ENCODE assay signal across 8 mouse cellular contexts in the genomic region with DNA sequence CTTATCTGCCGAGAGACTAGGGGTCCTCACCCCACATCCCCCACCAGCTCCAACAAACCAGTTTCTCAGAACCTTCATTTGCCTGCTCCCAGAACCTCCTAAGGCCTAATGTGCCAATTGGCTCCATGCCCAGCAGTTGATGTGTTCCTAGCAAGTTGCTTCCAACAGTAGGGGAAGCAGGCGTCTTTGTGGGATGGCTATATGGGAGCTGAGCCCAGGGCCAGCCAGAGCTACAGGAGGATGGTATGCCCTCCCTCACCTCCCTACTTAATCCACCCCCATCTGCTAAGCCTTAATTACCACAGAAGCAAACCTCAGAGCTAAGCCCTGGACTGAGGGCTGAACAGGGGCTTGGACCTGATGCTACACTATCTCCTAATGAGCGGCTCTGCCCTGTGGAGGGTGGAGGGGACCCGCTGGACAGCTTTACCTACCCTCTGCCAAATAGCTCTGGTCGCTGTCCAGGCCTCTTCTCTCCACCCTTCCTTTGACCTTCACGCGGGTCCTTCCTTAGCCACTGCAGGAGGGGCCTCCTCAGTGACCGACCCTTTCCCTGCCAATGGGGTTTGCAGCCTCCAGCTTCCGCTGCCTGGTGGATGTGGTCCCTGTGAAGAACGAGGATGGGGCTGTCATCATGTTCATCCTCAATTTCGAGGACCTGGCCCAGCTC. TPM values are rescaled to one million over a fixed set of nuclear protein-coding genes. Genes with fewer than 3 reads are reported as not detected.
A peak's percentile ranks its signal among the peaks of the same experiment; 100 is the strongest.
DNase-seq lines count a peak whose midpoint lies in the region; ATAC-seq and TF ChIP-seq lines count a peak whose summit lies in the region.
"Had no signal": no experiment of that assay in that cellular context is flagged by ENCODE, and none has a peak within 500 bp of the region (broad histone marks: within the 10 kb centered on the region; RNA-seq: fewer than 3 reads in every experiment).

No protein-coding gene starts in this region.

- no peaks in the 10 kb centered on the region for H3K36me3 ChIP-seq in hindbrain, embryonic 15.5 days
- no peaks in the 10 kb centered on the region for H3K36me3 ChIP-seq in hindbrain, embryonic 10.5 days

- H3K4me1 ChIP-seq in hindbrain, embryonic 15.5 days (replicated peaks) = peaks cover 15% of the 10 kb centered on the region
- peaks cover 24% of the 10 kb centered on the region for H3K4me1 ChIP-seq in hindbrain, embryonic 10.5 days (replicated peaks)

- TF ChIP-seq CTCF in layer of hippocampus, adult 2 months (conservative IDR thresholded peaks at IDR 0.05) = no peak

- no peak overlapping the region for H3K9ac ChIP-seq in hindbrain, embryonic 15.5 days

- peaks cover 2% of the 10 kb centered on the region; the same call in 1 of the 2 replicates for H3K27me3 ChIP-seq in hindbrain, embryonic 15.5 days
- peaks cover 13% of the 10 kb centered on the region for H3K27me3 ChIP-seq in hindbrain, embryonic 10.5 days (ENCODE audit: insufficient read depth, poor library complexity, severe bottlenecking)

- H3K4me2 ChIP-seq in hindbrain, embryonic 15.5 days = no peak overlapping the region

- no peaks in the 10 kb centered on the region for H3K9me3 ChIP-seq in hindbrain, embryonic 15.5 days
- H3K9me3 ChIP-seq in hindbrain, embryonic 10.5 days = no peaks in the 10 kb centered on the region

- H3K27ac ChIP-seq in hindbrain, embryonic 15.5 days (replicated peaks) = peak overlapping the region; percentile 34; the same call in 1 of the 2 replicates
- H3K27ac ChIP-seq in hindbrain, embryonic 10.5 days = no peak overlapping the region
- H3K27ac ChIP-seq in layer of hippocampus, adult 2 months = no peak overlapping the region

- DNase-seq in hindbrain, embryonic 10.5 days (ENCODE audit: low spot score) = no peak
- peak; percentile 89 for DNase-seq in MN1 (ENCODE audit: low spot score)
- peak; percentile 42 for DNase-seq in adrenal gland, postnatal 25 days
- DNase-seq in layer of hippocampus, adult 2 months (ENCODE audit: low spot score in 2 of 2) = peak; percentile 51 to 56
- peak; percentile 40 for DNase-seq in telencephalon, adult 2 months (ENCODE audit: low read depth, low spot score)

- H3K4me3 ChIP-seq in hindbrain, embryonic 15.5 days = no peak overlapping the region
- H3K4me3 ChIP-seq in hindbrain, embryonic 10.5 days = no peak overlapping the region
- H3K4me3 ChIP-seq in layer of hippocampus, adult 2 months = no peak overlapping the region

- peak; percentile 39; the same call in 1 of the 2 replicates for ATAC-seq in hindbrain, embryonic 15.5 days (ENCODE audit: low FRiP score, low read depth)
- no peak for ATAC-seq in megakaryocyte-erythroid progenitor cell, adult 5-6 weeks (replicated peaks; ENCODE audit: low FRiP score, low TSS enrichment, poor library complexity, severe bottlenecking)

- WGBS in hindbrain, embryonic 15.5 days = 68% methylated on average over 11 of the region's 11 CpGs
- WGBS in hindbrain, embryonic 10.5 days = 74% methylated on average over 11 of the region's 11 CpGs

RNA-seq across cellular contexts. Expression of a gene that starts 5.8 kb away (rescaled TPM):
- 2.2 and 2.5 TPM in 2 replicates for polyA plus RNA-seq in hindbrain, embryonic 15.5 days (2015; fragmentation: Nextera tagmentation; extraction: Ambion mirVana)
- polyA plus RNA-seq in hindbrain, embryonic 10.5 days (2016; fragmentation: Nextera tagmentation; extraction: Ambion mirVana) = 0.52 and 0.61 TPM in 2 replicates
- 0.21 TPM in 1 of 2 replicates, not detected in the other for total RNA-seq in adrenal gland, postnatal 25 days (2021)
- 1 to 10 TPM; 1.1 to 1.4 TPM for total RNA-seq in layer of hippocampus, adult 2 months (2021)
- total RNA-seq in megakaryocyte-erythroid progenitor cell, adult 5-6 weeks (2014; fragmentation: Nextera tagmentation) = not detected in 2 replicates
- not detected in 2 replicates for total RNA-seq in megakaryocyte-erythroid progenitor cell, adult 5-6 weeks (2017)

RNA-seq across cellular contexts. Expression of a gene that starts 19.2 kb away (rescaled TPM):
- not detected in 2 replicates for polyA plus RNA-seq in hindbrain, embryonic 15.5 days (2015; fragmentation: Nextera tagmentation; extraction: Ambion mirVana)
- polyA plus RNA-seq in hindbrain, embryonic 10.5 days (2016; fragmentation: Nextera tagmentation; extraction: Ambion mirVana) = not detected in 2 replicates
- total RNA-seq in adrenal gland, postnatal 25 days (2021) = not detected in 2 replicates
- total RNA-seq in layer of hippocampus, adult 2 months (2021) = not detected
- not detected in 2 replicates for total RNA-seq in megakaryocyte-erythroid progenitor cell, adult 5-6 weeks (2014; fragmentation: Nextera tagmentation)
- total RNA-seq in megakaryocyte-erythroid progenitor cell, adult 5-6 weeks (2017) = not detected in 2 replicates
- total RNA-seq: layer of hippocampus, postnatal 36 days had no signal

RNA-seq across cellular contexts. Expression of a gene that starts 23.0 kb away (rescaled TPM):
- 154 and 158 TPM in 2 replicates for polyA plus RNA-seq in hindbrain, embryonic 15.5 days (2015; fragmentation: Nextera tagmentation; extraction: Ambion mirVana)
- 86.5 and 94.7 TPM in 2 replicates for polyA plus RNA-seq in hindbrain, embryonic 10.5 days (2016; fragmentation: Nextera tagmentation; extraction: Ambion mirVana)
- total RNA-seq in adrenal gland, postnatal 25 days (2021) = 43.7 and 58.4 TPM in 2 replicates
- total RNA-seq in layer of hippocampus, adult 2 months (2021) = 100 to 1,000 TPM; 138 to 143 TPM
- total RNA-seq in megakaryocyte-erythroid progenitor cell, adult 5-6 weeks (2014; fragmentation: Nextera tagmentation) = 53.4 and 63.3 TPM in 2 replicates
- total RNA-seq in megakaryocyte-erythroid progenitor cell, adult 5-6 weeks (2017) = 44.3 and 46.4 TPM in 2 replicates

RNA-seq across cellular contexts. Expression of a gene that starts 45.9 kb away (rescaled TPM):
- polyA plus RNA-seq in hindbrain, embryonic 15.5 days (2015; fragmentation: Nextera tagmentation; extraction: Ambion mirVana) = 6.1 and 8.0 TPM in 2 replicates
- 1.3 TPM in 2 replicates for polyA plus RNA-seq in hindbrain, embryonic 10.5 days (2016; fragmentation: Nextera tagmentation; extraction: Ambion mirVana)
- 7.3 and 8.2 TPM in 2 replicates for total RNA-seq in adrenal gland, postnatal 25 days (2021)
- total RNA-seq in layer of hippocampus, adult 2 months (2021) = 1 to 10 TPM; 6.4 to 6.8 TPM
- not detected in 2 replicates for total RNA-seq in megakaryocyte-erythroid progenitor cell, adult 5-6 weeks (2014; fragmentation: Nextera tagmentation)
- 0.38 TPM in 1 of 2 replicates, not detected in the other for total RNA-seq in megakaryocyte-erythroid progenitor cell, adult 5-6 weeks (2017)

RNA-seq across cellular contexts. Expression of a gene that starts 52.2 kb away (rescaled TPM):
- polyA plus RNA-seq in hindbrain, embryonic 15.5 days (2015; fragmentation: Nextera tagmentation; extraction: Ambion mirVana) = 7.1 and 7.6 TPM in 2 replicates
- polyA plus RNA-seq in hindbrain, embryonic 10.5 days (2016; fragmentation: Nextera tagmentation; extraction: Ambion mirVana) = 10.4 and 14.0 TPM in 2 replicates
- total RNA-seq in adrenal gland, postnatal 25 days (2021) = 28.5 and 36.0 TPM in 2 replicates
- 10 to 100 TPM; 20.4 to 21.3 TPM for total RNA-seq in layer of hippocampus, adult 2 months (2021)
- 8.3 and 9.0 TPM in 2 replicates for total RNA-seq in megakaryocyte-erythroid progenitor cell, adult 5-6 weeks (2014; fragmentation: Nextera tagmentation)
- 15.2 and 29.7 TPM in 2 replicates for total RNA-seq in megakaryocyte-erythroid progenitor cell, adult 5-6 weeks (2017)
